Mouse (Mus musculus): ENCODE measurements around the gene Sh3d21. TPM values are rescaled to one million over a fixed set of nuclear protein-coding genes. Genes with fewer than 3 reads are reported as not detected.

Gene Sh3d21
- polyA plus RNA-seq, 1 experiment = 3.8 TPM

DNA sequence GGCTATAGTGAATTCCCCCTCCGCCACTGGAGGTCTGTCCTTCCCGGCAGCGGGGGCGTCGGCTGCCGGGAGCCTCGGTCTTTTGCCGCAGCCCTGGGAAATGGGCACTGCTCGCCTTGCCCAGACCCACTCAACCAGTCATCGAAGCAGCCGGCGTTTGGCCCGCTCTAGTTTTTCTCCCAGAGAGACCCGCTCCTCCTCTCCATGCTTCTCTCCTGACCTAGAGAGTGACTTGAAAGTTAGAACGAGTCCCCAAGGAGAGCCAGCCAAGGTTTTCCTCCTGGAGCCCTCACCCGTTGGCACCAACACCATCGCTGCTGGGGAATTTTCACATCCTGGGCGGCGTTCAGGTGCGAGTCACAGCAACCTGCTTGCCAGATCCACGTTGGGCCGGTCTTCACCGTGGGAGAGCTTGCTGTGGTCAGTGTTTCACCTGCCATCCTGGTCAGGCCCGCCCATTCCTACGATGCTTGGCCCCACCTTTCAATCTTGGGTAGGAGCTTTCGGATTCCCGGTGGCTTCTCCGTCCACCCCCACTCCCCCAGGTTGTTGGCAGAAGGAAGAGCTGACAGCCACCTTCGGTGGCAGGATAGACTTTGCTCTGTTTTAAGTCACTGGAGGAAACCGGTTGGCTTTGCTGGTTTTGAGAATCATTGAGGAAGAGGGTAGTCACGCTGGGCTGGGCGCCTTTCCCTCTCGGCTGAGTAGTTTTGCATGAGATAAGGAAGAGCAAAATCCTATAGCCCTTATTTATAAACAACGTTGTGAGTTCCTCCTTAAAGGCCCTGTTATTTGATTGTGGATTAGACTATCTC, 58.8 kb downstream of the Sh3d21 start:
- Histone ChIP-seq H3K4me3 (ENCODE audit: insufficient read depth, low read length) (peak overlapping the region; percentile 84), H3K27ac (ENCODE audit: insufficient read depth, low read length) (peak overlapping the region; percentile 33), H3K4me1 (ENCODE audit: control insufficient read depth, insufficient read depth, low read length) (peaks cover 22% of the 10 kb centered on the region)
- no peak for TF ChIP-seq CTCF (IDR thresholded peaks at IDR 0.05; ENCODE audit: borderline replicate concordance, insufficient read depth, low read length)
- 0 out of 2 replicates have a peak, but pooled peaks have one; percentile 7 for TF ChIP-seq POLR2A (IDR thresholded peaks at IDR 0.05; ENCODE audit: low read depth, low read length)

- TF ChIP-seq POLR2A (IDR thresholded peaks at IDR 0.05; ENCODE audit: low read depth, low read length) (peak; percentile 85), CTCF (IDR thresholded peaks at IDR 0.05; ENCODE audit: borderline replicate concordance, insufficient read depth, low read length) (peak; percentile 42; the same call in 1 of the 2 replicates)
- H3K4me3 ChIP-seq (ENCODE audit: insufficient read depth, low read length) = peak within 1 kb of the TSS; percentile 84
- H3K27ac ChIP-seq (ENCODE audit: insufficient read depth, low read length) = peak within 1 kb of the TSS; percentile 98
- H3K4me1 ChIP-seq (ENCODE audit: control insufficient read depth, insufficient read depth, low read length) = peaks cover 16% of the 10 kb centered on the region
Measured at GRCm38 (mm10) chr4:126103590-126104068, 59.7 kb downstream of the Sh3d21 start, which contains the start of gene Stk40. TSS of gene Stk40 (plus strand) at chr4:126103957.

- TF ChIP-seq CTCF (IDR thresholded peaks at IDR 0.05; ENCODE audit: borderline replicate concordance, insufficient read depth, low read length) (no peak), POLR2A (IDR thresholded peaks at IDR 0.05; ENCODE audit: low read depth, low read length) (no peak; the same call in 1 of the 2 replicates)
- Histone ChIP-seq H3K4me1 (ENCODE audit: control insufficient read depth, insufficient read depth, low read length) (peaks cover 14% of the 10 kb centered on the region), H3K27ac (ENCODE audit: insufficient read depth, low read length) (peak overlapping the region; percentile 98)
Measured at GRCm38 (mm10) chr4:126103057-126103581, 60.2 kb downstream of the Sh3d21 start.

DNA sequence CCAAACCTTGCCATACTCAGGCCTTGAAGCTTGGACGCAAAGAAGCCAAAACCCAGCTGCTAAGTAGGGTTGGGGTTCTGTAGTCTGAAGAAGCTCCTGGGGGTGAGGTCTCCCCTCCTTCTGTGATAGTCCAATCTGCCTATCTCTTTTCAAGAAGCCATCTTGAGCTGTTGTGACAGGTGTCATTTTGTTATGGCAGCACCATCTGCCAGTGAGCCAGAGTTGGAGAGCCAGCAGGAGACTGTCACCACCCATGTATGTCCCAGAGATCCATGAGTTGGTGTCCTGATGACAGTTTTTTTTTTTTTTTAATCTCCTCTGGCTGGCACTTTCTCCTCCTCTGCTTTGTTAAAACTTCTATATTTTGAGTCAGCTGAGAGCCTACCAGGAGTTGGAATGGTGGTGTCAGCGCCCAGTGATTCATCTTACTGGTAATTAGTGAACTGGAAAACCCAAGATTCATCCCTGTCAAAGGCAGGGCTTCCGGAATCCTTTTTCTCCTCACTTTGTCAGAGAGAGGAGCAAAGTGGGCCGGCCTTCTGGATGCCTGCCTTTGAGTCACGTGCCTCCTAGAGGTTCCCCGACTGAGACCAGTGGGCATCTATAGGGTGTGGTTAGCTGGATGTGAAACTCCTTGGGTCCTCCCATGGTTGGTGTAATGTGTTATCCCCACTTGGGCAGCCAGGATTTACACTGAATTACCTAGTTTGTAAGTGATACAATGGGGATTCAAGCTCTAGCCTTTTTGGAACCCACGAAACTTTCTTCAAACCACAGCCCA, 61.0 kb downstream of the Sh3d21 start:
- no peak overlapping the region for H3K4me3 ChIP-seq (ENCODE audit: insufficient read depth, low read length)
- TF ChIP-seq POLR2A (IDR thresholded peaks at IDR 0.05; ENCODE audit: low read depth, low read length) = 0 out of 2 replicates have a peak, but pooled peaks have one; percentile 30
- TF ChIP-seq CTCF (IDR thresholded peaks at IDR 0.05; ENCODE audit: borderline replicate concordance, insufficient read depth, low read length) = no peak
- H3K4me1 ChIP-seq (ENCODE audit: control insufficient read depth, insufficient read depth, low read length) = peaks cover 18% of the 10 kb centered on the region
- H3K27ac ChIP-seq (ENCODE audit: insufficient read depth, low read length) = peak overlapping the region; percentile 98

More at GRCm38 (mm10) chr4:126103057-126103581, 60.2 kb downstream of the Sh3d21 start:
- H3K4me3 ChIP-seq (ENCODE audit: insufficient read depth, low read length) = peak overlapping the region; percentile 38

DNA sequence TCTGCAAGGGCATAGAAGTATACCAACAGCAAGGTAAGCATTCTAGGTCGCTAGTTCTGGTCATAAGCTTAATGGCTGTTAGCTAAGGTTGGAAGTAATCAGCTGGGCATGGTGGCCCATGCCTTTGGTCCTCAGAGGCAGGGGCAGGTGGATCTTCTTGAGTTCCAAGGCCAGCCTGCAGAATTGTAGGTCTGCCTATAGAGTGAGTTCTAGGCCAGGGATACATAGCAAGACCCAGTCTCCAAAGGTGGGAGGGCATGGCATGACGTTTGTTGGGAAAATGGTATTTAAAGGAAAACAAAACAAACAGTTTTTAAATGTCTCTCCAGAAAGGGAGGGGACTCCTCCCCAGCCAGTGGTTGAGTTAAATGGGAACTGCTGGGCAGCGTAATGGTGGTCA, 62.5 kb downstream of the Sh3d21 start:
- TF ChIP-seq CTCF (IDR thresholded peaks at IDR 0.05; ENCODE audit: borderline replicate concordance, insufficient read depth, low read length) = no peak
- TF ChIP-seq POLR2A (IDR thresholded peaks at IDR 0.05; ENCODE audit: low read depth, low read length) = no peak
- Histone ChIP-seq H3K4me1 (ENCODE audit: control insufficient read depth, insufficient read depth, low read length) (peaks cover 14% of the 10 kb centered on the region), H3K27ac (ENCODE audit: insufficient read depth, low read length) (no peak overlapping the region)

More for the DNA sequence above, 62.5 kb downstream of the Sh3d21 start:
- H3K4me3 ChIP-seq (ENCODE audit: insufficient read depth, low read length) = no peak overlapping the region

Other genes starting within 250 kb of the Sh3d21 start
- 0.26 TPM in 1 of 2 replicates, not detected in the other for gene Csf3r, start 138.9 kb downstream of the Sh3d21 start, polyA plus RNA-seq (2011; ENCODE audit: insufficient read length, low read depth, missing spikeins)
- 72.2 and 72.6 TPM in 2 replicates for gene Mrps15, start 116.6 kb downstream of the Sh3d21 start, polyA plus RNA-seq (2011; ENCODE audit: insufficient read length, low read depth, missing spikeins)
- 5.0 and 8.1 TPM in 2 replicates for gene Oscp1, start 104.9 kb downstream of the Sh3d21 start, polyA plus RNA-seq (2011; ENCODE audit: insufficient read length, low read depth, missing spikeins)
- gene Lsm10, start 66.9 kb downstream of the Sh3d21 start, polyA plus RNA-seq (2011; ENCODE audit: insufficient read length, low read depth, missing spikeins) = 34.3 and 38.7 TPM in 2 replicates
- gene Stk40, start 59.5 kb downstream of the Sh3d21 start, polyA plus RNA-seq (2011; ENCODE audit: insufficient read length, low read depth, missing spikeins) = 26.4 and 34.1 TPM in 2 replicates
- 41.0 and 53.7 TPM in 2 replicates for gene Eva1b, start 15.7 kb downstream of the Sh3d21 start, polyA plus RNA-seq (2011; ENCODE audit: insufficient read length, low read depth, missing spikeins)
- 311 and 382 TPM in 2 replicates for gene Thrap3, start 39.3 kb upstream of the Sh3d21 start, polyA plus RNA-seq (2011; ENCODE audit: insufficient read length, low read depth, missing spikeins)
- 83.0 and 98.9 TPM in 2 replicates for gene Map7d1, start 92.9 kb upstream of the Sh3d21 start, polyA plus RNA-seq (2011; ENCODE audit: insufficient read length, low read depth, missing spikeins)
- gene Trappc3, start 98.8 kb upstream of the Sh3d21 start, polyA plus RNA-seq (2011; ENCODE audit: insufficient read length, low read depth, missing spikeins) = 96.6 and 102 TPM in 2 replicates
- 7.7 and 40.4 TPM in 2 replicates for gene Col8a2, start 123.3 kb upstream of the Sh3d21 start, polyA plus RNA-seq (2011; ENCODE audit: insufficient read length, low read depth, missing spikeins)
- 15.9 and 16.7 TPM in 2 replicates for gene Adprhl2, start 158.2 kb upstream of the Sh3d21 start, polyA plus RNA-seq (2011; ENCODE audit: insufficient read length, low read depth, missing spikeins)
- gene Tekt2, start 162.2 kb upstream of the Sh3d21 start, polyA plus RNA-seq (2011; ENCODE audit: insufficient read length, low read depth, missing spikeins) = 3.1 and 3.9 TPM in 2 replicates